Mouse (Mus musculus): ENCODE measurements around the gene Lin7a.
"Not testable (repeated sequence)": the region's sequence is repeated elsewhere in the genome, so short reads cannot be mapped to it uniquely, and the experiment has no call there.

DNA sequence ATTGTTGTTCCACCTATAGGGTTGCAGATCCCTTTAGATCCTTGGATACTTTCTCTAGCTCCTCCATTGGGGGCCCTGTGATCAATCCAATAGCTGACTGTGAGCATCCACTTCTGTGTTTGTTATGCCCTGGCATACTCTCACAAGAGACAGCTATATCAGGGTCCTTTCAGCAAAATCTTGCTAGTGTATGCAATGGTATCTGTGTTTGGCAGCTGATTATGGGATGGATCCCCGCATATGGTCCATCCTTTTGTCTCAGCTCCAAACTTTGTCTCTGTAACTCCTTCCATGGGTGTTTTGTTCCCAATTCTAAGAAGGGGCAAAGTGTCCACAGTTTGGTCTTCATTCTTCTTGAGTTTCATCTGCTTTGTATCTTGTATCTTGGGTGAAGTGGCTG is 29.5 kb upstream of the Lin7a start:
- TF ChIP-seq GATA1 (IDR thresholded peaks at IDR 0.05; ENCODE audit: borderline replicate concordance, low read length); FLI1 (IDR thresholded peaks at IDR 0.05; ENCODE audit: low read length): not testable (repeated sequence)

All from megakaryocyte, embryonic 14.5 days (primary cell).